ENCODE assay signal across 29 mouse cellular contexts in genomic region chr3:142969501-142969900, GRCm38 (mm10).
A peak's percentile ranks its signal among the peaks of the same experiment; 100 is the strongest.
DNase-seq lines count a peak whose midpoint lies in the region; ATAC-seq and TF ChIP-seq lines count a peak whose summit lies in the region.
"Had no signal": no experiment of that assay in that cellular context is flagged by ENCODE, and none has a peak within 500 bp of the region (broad histone marks: within the 10 kb centered on the region; RNA-seq: fewer than 3 reads in every experiment).

No protein-coding gene starts in this region.

- no peak overlapping the region for H3K4me3 ChIP-seq in embryonic facial prominence, embryonic 14.5 days (ENCODE audit: low read depth, low read length)
- no peak overlapping the region for H3K4me3 ChIP-seq in embryonic facial prominence, embryonic 10.5 days
- no peak overlapping the region for H3K4me3 ChIP-seq in hindbrain, postnatal 0 days (ENCODE audit: low read length)
- H3K4me3 ChIP-seq in hindbrain, embryonic 13.5 days = no peak overlapping the region
- no peak overlapping the region for H3K4me3 ChIP-seq in lung, adult 2 months (replicated peaks; ENCODE audit: extremely low read depth, low read depth, low read length)
- H3K4me3 ChIP-seq: embryonic facial prominence, embryonic 12.5 days; erythroblast, embryonic 14.5 days; forebrain, embryonic 12.5 days; gastrocnemius, adult 2 months; heart, embryonic 10.5 days; heart, embryonic 13.5 days; hindbrain, embryonic 15.5 days; intestine, embryonic 15.5 days had no signal

- no peak for TF ChIP-seq POLR2A in lung, adult 2 months (IDR thresholded peaks at IDR 0.05; ENCODE audit: borderline replicate concordance, extremely low read depth, low read depth, low read length)

- H3K9ac ChIP-seq in embryonic facial prominence, embryonic 14.5 days (ENCODE audit: low read depth, low read length) = no peak overlapping the region
- H3K9ac ChIP-seq in hindbrain, postnatal 0 days (replicated peaks; ENCODE audit: low read length) = no peak overlapping the region
- H3K9ac ChIP-seq in hindbrain, embryonic 13.5 days = no peak overlapping the region
- H3K9ac ChIP-seq: embryonic facial prominence, embryonic 12.5 days; forebrain, embryonic 12.5 days; forebrain, postnatal 0 days; heart, embryonic 13.5 days; hindbrain, embryonic 15.5 days; intestine, embryonic 15.5 days had no signal

- no peaks in the 10 kb centered on the region for H3K4me1 ChIP-seq in embryonic facial prominence, embryonic 14.5 days (ENCODE audit: control insufficient read depth, insufficient read depth, low read length)
- no peaks in the 10 kb centered on the region for H3K4me1 ChIP-seq in embryonic facial prominence, embryonic 10.5 days
- no peaks in the 10 kb centered on the region for H3K4me1 ChIP-seq in hindbrain, postnatal 0 days (ENCODE audit: insufficient read depth, low read length)
- H3K4me1 ChIP-seq in hindbrain, embryonic 13.5 days (replicated peaks) = no peaks in the 10 kb centered on the region
- no peaks in the 10 kb centered on the region for H3K4me1 ChIP-seq in lung, adult 2 months (ENCODE audit: control insufficient read depth, insufficient read depth, low read length)
- H3K4me1 ChIP-seq: embryonic facial prominence, embryonic 12.5 days; forebrain, embryonic 12.5 days; heart, embryonic 10.5 days; heart, embryonic 13.5 days; hindbrain, embryonic 15.5 days; intestine, embryonic 15.5 days had no signal

- TF ChIP-seq CTCF in hindbrain, postnatal 0 days (IDR thresholded peaks at IDR 0.05; ENCODE audit: low read depth) = no peak
- no peak for TF ChIP-seq CTCF in lung, adult 2 months (IDR thresholded peaks at IDR 0.05; ENCODE audit: insufficient read depth, low read length)

- H3K36me3 ChIP-seq in embryonic facial prominence, embryonic 14.5 days (ENCODE audit: control insufficient read depth, insufficient read depth, low read length) = no peaks in the 10 kb centered on the region
- no peaks in the 10 kb centered on the region for H3K36me3 ChIP-seq in embryonic facial prominence, embryonic 10.5 days (replicated peaks)
- no peaks in the 10 kb centered on the region for H3K36me3 ChIP-seq in hindbrain, postnatal 0 days (ENCODE audit: insufficient read depth, low read length)
- no peaks in the 10 kb centered on the region for H3K36me3 ChIP-seq in hindbrain, embryonic 13.5 days
- H3K36me3 ChIP-seq: embryonic facial prominence, embryonic 12.5 days; forebrain, embryonic 12.5 days; G1E; heart, embryonic 10.5 days; heart, embryonic 13.5 days; hindbrain, embryonic 15.5 days; intestine, embryonic 15.5 days had no signal

- H3K27me3 ChIP-seq in embryonic facial prominence, embryonic 14.5 days (replicated peaks; ENCODE audit: control insufficient read depth, insufficient read depth, low read length) = no peaks in the 10 kb centered on the region
- H3K27me3 ChIP-seq in embryonic facial prominence, embryonic 10.5 days (replicated peaks; ENCODE audit: low read depth, poor library complexity, severe bottlenecking) = no peaks in the 10 kb centered on the region
- H3K27me3 ChIP-seq in hindbrain, postnatal 0 days (ENCODE audit: insufficient read depth, low read length) = no peaks in the 10 kb centered on the region
- no peaks in the 10 kb centered on the region for H3K27me3 ChIP-seq in hindbrain, embryonic 13.5 days
- H3K27me3 ChIP-seq: CH12.LX; embryonic facial prominence, embryonic 12.5 days; forebrain, embryonic 12.5 days; heart, embryonic 13.5 days; hindbrain, embryonic 15.5 days; intestine, embryonic 15.5 days; Patski had no signal

- H3K27ac ChIP-seq in embryonic facial prominence, embryonic 14.5 days (replicated peaks; ENCODE audit: low read depth, low read length) = no peak overlapping the region
- no peak overlapping the region for H3K27ac ChIP-seq in embryonic facial prominence, embryonic 10.5 days (replicated peaks)
- H3K27ac ChIP-seq in hindbrain, postnatal 0 days = no peak overlapping the region
- H3K27ac ChIP-seq in hindbrain, embryonic 13.5 days = no peak overlapping the region
- H3K27ac ChIP-seq: embryonic facial prominence, embryonic 12.5 days; forebrain, embryonic 12.5 days; gastrocnemius, adult 2 months; heart, embryonic 10.5 days; heart, embryonic 13.5 days; hindbrain, embryonic 15.5 days; intestine, embryonic 15.5 days had no signal

- no peaks in the 10 kb centered on the region for H3K9me3 ChIP-seq in embryonic facial prominence, embryonic 14.5 days (ENCODE audit: control insufficient read depth, low read length)
- no peaks in the 10 kb centered on the region for H3K9me3 ChIP-seq in embryonic facial prominence, embryonic 10.5 days
- no peaks in the 10 kb centered on the region for H3K9me3 ChIP-seq in hindbrain, postnatal 0 days (ENCODE audit: low read length)
- H3K9me3 ChIP-seq in hindbrain, embryonic 13.5 days = no peaks in the 10 kb centered on the region
- H3K9me3 ChIP-seq: embryonic facial prominence, embryonic 12.5 days; forebrain, embryonic 12.5 days; G1E; heart, embryonic 10.5 days; heart, embryonic 13.5 days; hindbrain, embryonic 15.5 days; intestine, embryonic 15.5 days had no signal

- 60% methylated on average over 2 of the region's 2 CpGs for WGBS in embryonic facial prominence, embryonic 14.5 days
- WGBS in embryonic facial prominence, embryonic 10.5 days = 90% methylated on average over 2 of the region's 2 CpGs
- 54% methylated on average over 2 of the region's 2 CpGs for WGBS in hindbrain, postnatal 0 days
- 83% methylated on average over 2 of the region's 2 CpGs for WGBS in hindbrain, embryonic 13.5 days
- WGBS in lung, adult 2 months = 23% methylated on average over 2 of the region's 2 CpGs

- no peak overlapping the region for H3K4me2 ChIP-seq in embryonic facial prominence, embryonic 14.5 days (ENCODE audit: low read depth, low read length)
- no peak overlapping the region for H3K4me2 ChIP-seq in hindbrain, postnatal 0 days (ENCODE audit: low read depth, low read length)
- no peak overlapping the region for H3K4me2 ChIP-seq in hindbrain, embryonic 13.5 days
- H3K4me2 ChIP-seq: embryonic facial prominence, embryonic 12.5 days; forebrain, embryonic 12.5 days; heart, embryonic 13.5 days; hindbrain, embryonic 15.5 days; intestine, embryonic 15.5 days had no signal

- peak; percentile 44 for DNase-seq in embryonic facial prominence, embryonic 14.5 days (ENCODE audit: low spot score)
- DNase-seq in embryonic facial prominence, embryonic 10.5 days (ENCODE audit: low spot score) = no peak
- peak; percentile 30 for DNase-seq in hindbrain, postnatal 0 days (ENCODE audit: low spot score)
- peak; percentile 14 for DNase-seq in lung, postnatal 10 days
- DNase-seq in lung, adult 2 months = no peak
- peak; percentile 10 for DNase-seq in 416B (ENCODE audit: low read depth)
- DNase-seq in cerebellum, adult 11-12 months = no peak
- DNase-seq: adrenal gland, postnatal 10 days; B cell, adult 2 months; cerebellum, adult 18-20 months; cerebellum, adult 9-10 months; cerebellum, postnatal 14 days; forebrain, postnatal 0 days; gastrocnemius, adult 2 months; gastrocnemius, postnatal 14 days; heart, adult 18-20 months; heart, postnatal 14 days; heart, postnatal 4 days had no signal

- no peak for ATAC-seq in embryonic facial prominence, embryonic 14.5 days (ENCODE audit: low read depth)
- ATAC-seq in hindbrain, postnatal 0 days = no peak
- ATAC-seq in hindbrain, embryonic 13.5 days (ENCODE audit: low FRiP score) = no peak
- ATAC-seq: forebrain, postnatal 0 days; intestine, embryonic 15.5 days; Patski had no signal

Comparison
In these comparisons a context has a peak if more than half of its experiments do, and no peak if none do; other contexts are left out.
1. DNase-seq: peak in embryonic facial prominence, embryonic 14.5 days (single experiment), hindbrain, postnatal 0 days (single experiment), lung, postnatal 10 days (single experiment) and 416B (single experiment); none in embryonic facial prominence, embryonic 10.5 days (single experiment), lung, adult 2 months (single experiment) and cerebellum, adult 11-12 months (single experiment).